Mouse (Mus musculus) spleen, adult 2 months (tissue): Measurements from ENCODE around the gene Dhtkd1.

ENCODE experiments used
- CTCF ChIP-seq: fragments of 200-500 bp; IDR thresholded peaks from 2 replicates; pipeline ENCODE4 v1.5.1; 2011; ENCODE audit warnings: mild to moderate bottlenecking, inconsistent platforms; ENCODE audit not compliant: insufficient read depth, insufficient read length, insufficient replicate concordance; ENCODE audit errors: extremely low read depth
- POLR2A ChIP-seq: fragments of 200-500 bp; IDR thresholded peaks from 2 replicates; pipeline ENCODE4 v1.6.1; 2011; ENCODE audit warnings: low read depth, low read length, inconsistent platforms

GRCm38 (mm10) chr2:5941861-5942415 is 654 bp downstream of the Dhtkd1 start:
- TF ChIP-seq CTCF (no peak), POLR2A (no peak)
